Mouse (Mus musculus): Measurements from ENCODE around the gene Ift88. TPM values are rescaled to one million over a fixed set of nuclear protein-coding genes. Genes with fewer than 3 reads are reported as not detected.

The Ift88 gene
- polyA plus RNA-seq, 1 experiment: 17.4 TPM

GRCm38 (mm10) chr14:57503729-57504128, 79.9 kb downstream of the Ift88 start:
- TF ChIP-seq CTCF (IDR thresholded peaks at IDR 0.05; ENCODE audit: low read depth, low read length) (no peak), POLR2A (IDR thresholded peaks at IDR 0.05; ENCODE audit: insufficient read depth, low read length) (no peak), EP300 (IDR thresholded peaks at IDR 0.05; ENCODE audit: insufficient read depth, low read depth, low read length) (no peak)
- Histone ChIP-seq H3K9ac (ENCODE audit: low read depth, poor library complexity, severe bottlenecking) (no peak overlapping the region), H3K36me3 (ENCODE audit: control insufficient read depth, insufficient read depth, low read length, poor library complexity, severe bottlenecking) (no peaks in the 10 kb centered on the region), H3K4me3 (ENCODE audit: low read depth, low read length) (no peak overlapping the region), H3K27ac (ENCODE audit: insufficient read depth, low read length) (no peak overlapping the region), H3K4me1 (ENCODE audit: control insufficient read depth, insufficient read depth, low read length) (no peaks in the 10 kb centered on the region), H3K9me3 (replicated peaks; ENCODE audit: control insufficient read depth, insufficient read depth, low read length, poor library complexity, severe bottlenecking) (no peaks in the 10 kb centered on the region), H3K27me3 (ENCODE audit: control insufficient read depth, insufficient read depth, low read length, poor library complexity, severe bottlenecking) (no peaks in the 10 kb centered on the region)

- H3K4me1 ChIP-seq (ENCODE audit: control insufficient read depth, insufficient read depth, low read length): no peaks in the 10 kb centered on the region
- H3K4me3 ChIP-seq (ENCODE audit: low read depth, low read length): no peak overlapping the region
- H3K27me3 ChIP-seq (ENCODE audit: control insufficient read depth, insufficient read depth, low read length, poor library complexity, severe bottlenecking): no peaks in the 10 kb centered on the region
- no peak overlapping the region for H3K9ac ChIP-seq (ENCODE audit: low read depth, poor library complexity, severe bottlenecking)
- no peaks in the 10 kb centered on the region for H3K36me3 ChIP-seq (ENCODE audit: control insufficient read depth, insufficient read depth, low read length, poor library complexity, severe bottlenecking)
- no peak for TF ChIP-seq EP300 (IDR thresholded peaks at IDR 0.05; ENCODE audit: insufficient read depth, low read depth, low read length)
- TF ChIP-seq CTCF (IDR thresholded peaks at IDR 0.05; ENCODE audit: low read depth, low read length): no peak
- TF ChIP-seq POLR2A (IDR thresholded peaks at IDR 0.05; ENCODE audit: insufficient read depth, low read length): no peak
- H3K27ac ChIP-seq (ENCODE audit: insufficient read depth, low read length): no peak overlapping the region
- H3K9me3 ChIP-seq (replicated peaks; ENCODE audit: control insufficient read depth, insufficient read depth, low read length, poor library complexity, severe bottlenecking): no peaks in the 10 kb centered on the region
Observed at GRCm38 (mm10) chr14:57509554-57509953, 85.7 kb downstream of the Ift88 start.

- no peaks in the 10 kb centered on the region; the same call in 1 of the 2 replicates for H3K36me3 ChIP-seq (ENCODE audit: control insufficient read depth, insufficient read depth, low read length, poor library complexity, severe bottlenecking)
- TF ChIP-seq EP300 (IDR thresholded peaks at IDR 0.05; ENCODE audit: insufficient read depth, low read depth, low read length) (no peak), POLR2A (IDR thresholded peaks at IDR 0.05; ENCODE audit: insufficient read depth, low read length) (no peak), CTCF (IDR thresholded peaks at IDR 0.05; ENCODE audit: low read depth, low read length) (no peak)
- H3K9me3 ChIP-seq (replicated peaks; ENCODE audit: control insufficient read depth, insufficient read depth, low read length, poor library complexity, severe bottlenecking): no peaks in the 10 kb centered on the region
- H3K4me3 ChIP-seq (ENCODE audit: low read depth, low read length): no peak overlapping the region
- no peak overlapping the region for H3K9ac ChIP-seq (ENCODE audit: low read depth, poor library complexity, severe bottlenecking)
- no peak overlapping the region for H3K27ac ChIP-seq (ENCODE audit: insufficient read depth, low read length)
- H3K4me1 ChIP-seq (ENCODE audit: control insufficient read depth, insufficient read depth, low read length): no peaks in the 10 kb centered on the region
- H3K27me3 ChIP-seq (ENCODE audit: control insufficient read depth, insufficient read depth, low read length, poor library complexity, severe bottlenecking): no peaks in the 10 kb centered on the region
Observed at GRCm38 (mm10) chr14:57515156-57515762, 91.4 kb downstream of the Ift88 start.

- no peaks in the 10 kb centered on the region for H3K4me1 ChIP-seq (ENCODE audit: control insufficient read depth, insufficient read depth, low read length)
- no peak overlapping the region for H3K9ac ChIP-seq (ENCODE audit: low read depth, poor library complexity, severe bottlenecking)
- no peak for TF ChIP-seq CTCF (IDR thresholded peaks at IDR 0.05; ENCODE audit: low read depth, low read length)
- TF ChIP-seq POLR2A (IDR thresholded peaks at IDR 0.05; ENCODE audit: insufficient read depth, low read length): no peak
- no peak for TF ChIP-seq EP300 (IDR thresholded peaks at IDR 0.05; ENCODE audit: insufficient read depth, low read depth, low read length)
- H3K27ac ChIP-seq (ENCODE audit: insufficient read depth, low read length): no peak overlapping the region
- H3K36me3 ChIP-seq (ENCODE audit: control insufficient read depth, insufficient read depth, low read length, poor library complexity, severe bottlenecking): no peaks in the 10 kb centered on the region; the same call in 1 of the 2 replicates
- H3K27me3 ChIP-seq (ENCODE audit: control insufficient read depth, insufficient read depth, low read length, poor library complexity, severe bottlenecking): no peaks in the 10 kb centered on the region
- H3K4me3 ChIP-seq (ENCODE audit: low read depth, low read length): no peak overlapping the region
- H3K9me3 ChIP-seq (replicated peaks; ENCODE audit: control insufficient read depth, insufficient read depth, low read length, poor library complexity, severe bottlenecking): no peaks in the 10 kb centered on the region
Observed at GRCm38 (mm10) chr14:57517001-57517400, 93.1 kb downstream of the Ift88 start.

- Histone ChIP-seq H3K4me1 (ENCODE audit: control insufficient read depth, insufficient read depth, low read length) (peaks cover 10% of the 10 kb centered on the region), H3K9me3 (replicated peaks; ENCODE audit: control insufficient read depth, insufficient read depth, low read length, poor library complexity, severe bottlenecking) (no peaks in the 10 kb centered on the region), H3K4me3 (ENCODE audit: low read depth, low read length) (no peak overlapping the region), H3K27me3 (ENCODE audit: control insufficient read depth, insufficient read depth, low read length, poor library complexity, severe bottlenecking) (no peaks in the 10 kb centered on the region), H3K9ac (ENCODE audit: low read depth, poor library complexity, severe bottlenecking) (peak overlapping the region; percentile 98; the same call in 1 of the 2 replicates), H3K27ac (ENCODE audit: insufficient read depth, low read length) (no peak overlapping the region), H3K36me3 (ENCODE audit: control insufficient read depth, insufficient read depth, low read length, poor library complexity, severe bottlenecking) (no peaks in the 10 kb centered on the region; the same call in 1 of the 2 replicates)
- TF ChIP-seq CTCF (IDR thresholded peaks at IDR 0.05; ENCODE audit: low read depth, low read length) (no peak), EP300 (IDR thresholded peaks at IDR 0.05; ENCODE audit: insufficient read depth, low read depth, low read length) (no peak), POLR2A (IDR thresholded peaks at IDR 0.05; ENCODE audit: insufficient read depth, low read length) (no peak)
Observed at GRCm38 (mm10) chr14:57523762-57524161, 99.9 kb downstream of the Ift88 start.

GRCm38 (mm10) chr14:57524671-57525387, 101.0 kb downstream of the Ift88 start, which contains the start of gene Il17d:
Gene Il17d, plus strand, starts transcription at chr14:57524777.
- Histone ChIP-seq H3K4me1 (ENCODE audit: control insufficient read depth, insufficient read depth, low read length) (peaks cover 13% of the 10 kb centered on the region), H3K9ac (ENCODE audit: low read depth, poor library complexity, severe bottlenecking) (peak within 1 kb of the TSS; percentile 98), H3K27ac (ENCODE audit: insufficient read depth, low read length) (peak within 1 kb of the TSS; percentile 51), H3K27me3 (ENCODE audit: control insufficient read depth, insufficient read depth, low read length, poor library complexity, severe bottlenecking) (no peaks in the 10 kb centered on the region), H3K9me3 (replicated peaks; ENCODE audit: control insufficient read depth, insufficient read depth, low read length, poor library complexity, severe bottlenecking) (no peaks in the 10 kb centered on the region), H3K36me3 (ENCODE audit: control insufficient read depth, insufficient read depth, low read length, poor library complexity, severe bottlenecking) (no peaks in the 10 kb centered on the region; the same call in 1 of the 2 replicates), H3K4me3 (ENCODE audit: low read depth, low read length) (peak within 1 kb of the TSS; percentile 89)
- TF ChIP-seq CTCF (IDR thresholded peaks at IDR 0.05; ENCODE audit: low read depth, low read length) (no peak), EP300 (IDR thresholded peaks at IDR 0.05; ENCODE audit: insufficient read depth, low read depth, low read length) (no peak), POLR2A (IDR thresholded peaks at IDR 0.05; ENCODE audit: insufficient read depth, low read length) (no peak)

All from ES-Bruce4 (cell line).